Mouse (Mus musculus): Measurements from ENCODE around the gene Map2k7.

The Map2k7 gene

DNA sequence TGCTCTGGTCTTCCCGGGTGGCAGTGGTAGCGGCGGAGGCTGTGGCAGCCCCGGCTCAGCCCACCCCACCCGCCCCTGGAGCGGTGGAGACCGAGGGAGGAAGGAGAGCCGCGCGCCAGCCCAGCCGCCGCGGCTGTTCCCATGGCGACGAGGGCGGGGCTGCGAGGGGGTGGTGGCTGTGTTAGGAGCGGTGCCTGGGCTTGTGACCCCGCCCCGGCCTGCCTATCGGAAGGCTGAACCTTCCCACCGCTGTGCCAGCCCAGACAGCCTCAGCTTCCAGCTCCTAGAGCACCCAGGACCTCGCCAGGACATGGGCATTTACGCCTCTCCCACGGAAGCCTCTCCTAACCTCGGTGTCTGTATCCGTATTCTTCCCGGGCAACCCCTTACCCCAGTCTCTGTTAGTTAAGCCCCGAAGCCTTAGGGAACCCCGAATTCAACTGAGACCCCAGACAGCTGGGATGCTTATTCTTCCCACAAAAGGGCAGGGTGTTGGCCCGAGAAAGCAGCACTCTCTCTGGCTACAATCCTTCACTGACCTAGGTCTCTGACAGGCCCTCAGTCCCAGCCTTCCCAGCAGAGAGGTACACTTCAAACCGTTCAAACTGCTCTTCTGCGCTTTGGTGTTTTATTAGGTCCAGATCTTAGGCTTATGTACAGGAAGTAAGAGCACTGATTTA lies 20.7 kb downstream of the Map2k7 start, which contains the start of gene Ctxn1:
TSS of gene Ctxn1 (minus strand) at position 150 of the 680 bp plus-strand sequence.
- peak; percentile 99 for DNase-seq

GRCm38 (mm10) chr8:4259805-4260170 lies 21.2 kb downstream of the Map2k7 start:
- DNase-seq: peak; percentile 90

- no peak for DNase-seq
These were observed 24.7 kb downstream of the Map2k7 start for GRCm38 (mm10) chr8:4263105-4263791.

DNA sequence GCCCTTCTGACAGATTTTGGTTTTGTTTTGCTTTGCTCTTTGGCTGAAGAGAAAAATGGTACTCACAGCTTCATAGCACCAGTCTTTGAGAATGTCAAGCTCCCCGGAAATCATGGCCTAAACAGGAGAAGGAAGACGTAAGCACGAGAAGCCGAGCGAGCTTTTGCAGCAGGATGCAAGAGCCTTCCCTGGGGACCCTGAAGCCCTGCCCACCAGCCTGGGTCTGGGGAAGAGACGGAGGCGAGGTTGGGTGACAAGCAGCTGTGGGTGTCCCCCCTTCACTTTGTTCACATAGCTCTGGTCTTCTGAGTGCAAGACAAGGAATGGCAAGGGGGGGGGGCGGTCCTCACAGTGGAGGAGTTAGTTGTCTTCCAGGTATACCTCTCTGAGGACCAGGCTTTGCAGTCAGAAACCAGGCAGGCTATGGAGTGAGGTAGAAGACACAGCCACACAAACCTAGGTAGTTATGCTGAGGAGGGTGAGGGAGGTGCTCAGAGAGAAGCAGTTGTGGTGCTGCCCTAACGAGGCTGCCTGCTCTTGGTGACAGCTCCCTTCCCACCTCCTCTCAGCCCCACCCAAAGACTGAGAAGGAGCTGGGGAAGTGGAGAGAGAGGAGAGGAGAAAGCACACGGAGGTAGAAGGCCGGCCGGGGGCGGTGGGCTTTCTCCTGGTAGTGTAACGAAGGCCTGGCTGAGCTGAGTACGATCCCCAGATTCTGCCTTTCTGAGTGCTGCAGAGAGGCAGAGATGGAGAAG lies 26.8 kb downstream of the Map2k7 start:
- DNase-seq: peak; percentile 85

GRCm38 (mm10) chr8:4267627-4268026 lies 29.1 kb downstream of the Map2k7 start:
- no peak for DNase-seq

DNA sequence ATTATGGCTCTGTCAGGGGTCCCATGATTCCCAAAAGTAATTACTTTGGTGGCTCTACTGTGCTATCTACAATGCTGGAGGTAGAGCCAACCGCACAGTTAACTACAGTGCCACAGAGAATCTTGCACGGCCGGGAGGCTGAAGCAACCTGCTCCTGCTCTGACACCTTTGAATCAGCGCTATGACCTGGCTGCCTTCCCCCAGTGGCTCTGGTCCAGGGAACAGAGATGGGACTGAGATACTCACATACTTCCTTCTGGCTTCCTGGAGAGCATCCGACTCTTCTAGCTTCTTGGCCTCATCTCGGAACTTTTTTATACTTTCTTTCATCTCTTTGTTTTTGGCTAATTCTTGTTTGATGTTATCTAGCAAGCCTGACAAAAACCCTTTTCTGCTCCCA lies 31.1 kb downstream of the Map2k7 start:
- no peak for DNase-seq

DNA sequence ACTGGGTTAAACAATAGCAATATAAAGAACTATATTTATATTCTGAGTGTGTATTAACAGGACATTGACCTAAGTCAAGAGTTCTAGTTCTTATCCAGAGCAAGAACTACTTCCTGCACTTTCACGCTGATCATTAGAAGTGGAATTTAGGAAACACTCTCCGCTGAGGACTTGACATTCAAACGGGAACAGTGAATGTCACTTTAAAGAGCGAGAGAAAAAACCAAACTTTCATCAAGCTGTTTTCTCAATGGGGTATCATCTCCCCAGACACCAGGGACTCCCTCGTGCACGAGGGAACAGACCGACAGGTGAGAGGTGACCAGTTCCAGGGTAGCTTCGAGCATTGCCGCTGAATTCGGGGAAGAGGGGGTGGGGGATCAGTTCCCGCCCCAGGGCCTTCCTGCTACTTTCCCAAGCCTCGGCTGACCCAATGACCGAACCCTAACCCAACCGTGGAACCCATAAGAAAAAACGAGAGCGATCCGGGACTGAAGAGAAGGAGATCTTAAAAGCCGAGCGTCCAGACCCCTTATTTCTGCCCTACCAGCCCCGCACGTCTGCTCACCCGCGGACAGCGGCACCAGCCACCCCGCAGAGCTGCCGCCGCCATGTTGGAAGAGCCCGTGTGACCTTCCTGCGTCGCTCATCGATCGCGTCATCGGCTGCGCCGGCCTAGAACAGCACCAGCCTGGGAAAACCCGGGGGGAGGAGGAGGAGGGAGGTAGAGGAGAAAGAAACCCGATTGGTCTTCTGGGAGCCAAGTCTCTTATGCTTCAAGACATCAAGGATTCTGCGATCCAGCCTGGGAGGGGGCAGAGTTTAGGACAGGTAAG lies 37.0 kb downstream of the Map2k7 start, which contains the start of gene Timm44:
TSS of gene Timm44 (minus strand) at position 639 of the 836 bp plus-strand sequence.
- DNase-seq: peak; percentile 100

GRCm38 (mm10) chr8:4276111-4276465 lies 37.5 kb downstream of the Map2k7 start:
- no peak for DNase-seq

DNA sequence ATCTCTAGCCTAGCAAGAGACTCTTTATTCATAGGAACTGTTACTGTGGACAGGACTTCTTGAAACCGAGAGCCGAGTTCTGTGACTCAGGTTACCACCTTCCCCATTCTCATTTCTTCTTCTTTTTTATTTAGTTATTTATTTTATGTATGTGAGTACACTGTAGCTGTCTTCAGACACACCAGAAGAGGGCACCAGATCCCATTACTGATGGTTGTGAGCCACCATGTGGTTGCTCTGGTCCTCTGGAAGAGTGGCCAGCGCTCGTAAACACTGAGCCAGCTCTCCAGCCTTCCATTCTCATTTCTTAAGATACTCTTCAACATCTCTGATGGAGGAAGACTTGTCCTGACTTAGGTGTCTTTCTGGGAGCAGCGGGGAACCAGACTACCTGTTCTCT lies 54.2 kb downstream of the Map2k7 start:
- no peak for DNase-seq
